Mouse (Mus musculus): ENCODE measurements at regions not wholly inside any gene's neighbourhood (a gene's known extent, or its start where the extent isn't known, plus 50 kb on each side); places are given as distances from the start of the nearest gene placed in this dataset.

DNA sequence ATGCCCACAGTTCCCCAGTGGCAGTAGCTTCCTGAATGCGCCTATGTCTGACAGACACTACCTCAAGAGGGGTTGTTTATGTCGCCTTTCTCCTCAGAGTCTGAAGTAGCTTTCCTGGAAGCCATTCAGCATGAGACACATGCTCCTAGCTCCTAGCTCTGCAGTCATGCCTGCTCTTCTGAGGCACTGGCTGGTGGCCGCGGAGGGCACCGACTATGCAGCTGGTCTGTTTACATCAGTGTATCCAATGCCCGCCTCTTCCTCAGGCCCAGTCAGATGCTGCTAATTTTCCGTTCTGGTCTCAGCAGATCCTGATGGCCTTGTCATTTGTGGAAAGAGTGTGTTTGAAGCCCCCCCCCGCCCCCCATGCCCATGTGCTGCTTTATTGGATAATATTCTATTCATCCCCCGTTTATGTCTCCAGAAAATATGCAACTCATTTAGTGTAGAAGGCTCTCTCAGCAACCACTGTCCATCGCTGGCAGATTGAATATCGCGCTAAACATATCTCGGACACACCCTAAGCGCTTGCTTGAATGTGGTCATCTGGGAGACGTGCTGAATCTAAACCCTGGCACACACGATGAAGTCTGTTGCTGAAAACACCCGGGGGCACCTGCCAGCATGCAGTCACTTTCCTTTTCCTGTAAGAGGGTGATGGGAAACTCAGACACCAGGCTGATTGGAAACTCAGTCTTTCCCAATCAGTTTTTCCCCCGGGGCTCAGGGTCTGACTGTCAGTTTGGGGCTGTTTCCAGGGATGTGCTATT, 73.9 kb downstream of the Ackr3 start:
- ATAC-seq (ENCODE audit: low FRiP score, low TSS enrichment) = no peak
- peaks cover 8% of the 10 kb centered on the region for H3K4me1 ChIP-seq (ENCODE audit: insufficient read depth, low read length)
- no peak overlapping the region for H3K9ac ChIP-seq (replicated peaks; ENCODE audit: low read length)
- H3K9me3 ChIP-seq (ENCODE audit: low read length) = no peaks in the 10 kb centered on the region
- no peak overlapping the region for H3K27ac ChIP-seq (ENCODE audit: low read length)
- H3K27me3 ChIP-seq (ENCODE audit: insufficient read depth, low read length) = no peaks in the 10 kb centered on the region
- no peak overlapping the region for H3K4me2 ChIP-seq (replicated peaks; ENCODE audit: low read depth, low read length)
- no peaks in the 10 kb centered on the region for H3K36me3 ChIP-seq (ENCODE audit: insufficient read depth, low read length)
- 86% methylated on average over 18 of the region's 18 CpGs for WGBS
- no peak overlapping the region for H3K4me3 ChIP-seq (ENCODE audit: low read length)

DNA sequence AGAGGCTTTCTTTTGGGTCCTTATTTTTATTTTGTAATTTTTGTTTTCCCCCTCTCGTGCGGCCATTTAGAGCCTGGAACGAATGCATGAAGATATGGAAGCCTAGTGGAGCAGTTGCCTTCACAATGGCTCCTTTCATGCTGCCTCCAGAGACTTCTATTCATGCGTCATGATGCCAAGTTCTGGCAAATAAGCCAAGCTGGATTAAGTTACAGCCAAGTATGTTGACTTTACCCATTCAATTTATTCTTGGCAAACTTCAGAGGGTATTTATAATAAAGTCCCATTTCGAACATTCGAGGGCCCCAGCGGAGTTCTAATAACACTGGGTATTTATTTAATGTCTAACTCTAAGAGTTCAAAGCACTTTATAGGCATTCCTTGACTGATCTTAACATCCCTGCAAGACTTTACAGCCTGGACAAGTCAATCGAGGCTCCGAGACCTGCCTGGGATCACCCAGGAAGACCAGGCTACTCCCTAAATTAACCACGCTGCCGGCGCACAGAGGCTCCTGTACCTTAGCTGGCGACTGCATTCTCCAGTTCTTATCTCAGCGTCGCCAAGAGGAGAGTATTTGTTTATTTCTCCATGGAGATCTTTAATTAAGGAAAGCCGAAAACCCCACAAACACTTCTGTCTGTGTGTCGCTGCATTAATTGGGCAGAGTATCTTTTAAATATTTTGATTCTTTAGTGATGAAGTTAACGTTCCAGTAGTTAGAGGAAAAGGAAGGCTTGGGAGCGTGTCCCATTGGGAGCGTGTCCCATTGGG, 75.5 kb downstream of the Ackr3 start:
- no peaks in the 10 kb centered on the region for H3K36me3 ChIP-seq (ENCODE audit: insufficient read depth, low read length)
- no peak overlapping the region for H3K9ac ChIP-seq (replicated peaks; ENCODE audit: low read length)
- no peak overlapping the region for H3K27ac ChIP-seq (ENCODE audit: low read length)
- no peaks in the 10 kb centered on the region for H3K27me3 ChIP-seq (ENCODE audit: insufficient read depth, low read length)
- no peak overlapping the region for H3K4me3 ChIP-seq (ENCODE audit: low read length)
- no peak for ATAC-seq (ENCODE audit: low FRiP score, low TSS enrichment)
- H3K4me1 ChIP-seq (ENCODE audit: insufficient read depth, low read length) = peaks cover 14% of the 10 kb centered on the region
- no peaks in the 10 kb centered on the region for H3K9me3 ChIP-seq (ENCODE audit: low read length)
- 60% methylated on average over 20 of the region's 20 CpGs for WGBS
- no peak overlapping the region for H3K4me2 ChIP-seq (replicated peaks; ENCODE audit: low read depth, low read length)

DNA sequence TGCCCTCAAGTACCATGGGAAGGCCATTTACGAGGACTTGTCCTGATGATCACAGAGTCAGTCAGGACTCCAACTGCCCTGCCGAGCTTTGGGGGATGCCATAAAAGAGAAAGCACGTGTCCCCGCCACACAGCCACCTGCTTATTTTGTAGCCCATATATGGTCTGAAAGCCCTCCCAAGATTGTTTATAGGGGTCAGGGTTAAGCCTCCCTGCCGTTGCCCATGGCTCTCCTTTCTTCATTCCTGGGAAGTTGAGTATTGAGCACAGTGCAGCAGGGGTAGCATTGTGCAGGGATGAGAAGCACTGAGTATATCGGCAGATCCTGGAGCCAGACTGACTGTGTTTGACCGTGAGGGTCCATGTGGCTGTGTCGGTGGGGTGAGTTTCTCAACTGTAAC, 76.4 kb downstream of the Ackr3 start:
- ATAC-seq (ENCODE audit: low FRiP score, low TSS enrichment) = no peak
- Histone ChIP-seq H3K27me3 (ENCODE audit: insufficient read depth, low read length) (no peaks in the 10 kb centered on the region), H3K36me3 (ENCODE audit: insufficient read depth, low read length) (no peaks in the 10 kb centered on the region), H3K27ac (ENCODE audit: low read length) (no peak overlapping the region), H3K9me3 (ENCODE audit: low read length) (no peaks in the 10 kb centered on the region), H3K4me3 (ENCODE audit: low read length) (no peak overlapping the region), H3K4me2 (replicated peaks; ENCODE audit: low read depth, low read length) (no peak overlapping the region), H3K4me1 (ENCODE audit: insufficient read depth, low read length) (peaks cover 14% of the 10 kb centered on the region), H3K9ac (replicated peaks; ENCODE audit: low read length) (no peak overlapping the region)
- 33% methylated on average over 8 of the region's 8 CpGs for WGBS

DNA sequence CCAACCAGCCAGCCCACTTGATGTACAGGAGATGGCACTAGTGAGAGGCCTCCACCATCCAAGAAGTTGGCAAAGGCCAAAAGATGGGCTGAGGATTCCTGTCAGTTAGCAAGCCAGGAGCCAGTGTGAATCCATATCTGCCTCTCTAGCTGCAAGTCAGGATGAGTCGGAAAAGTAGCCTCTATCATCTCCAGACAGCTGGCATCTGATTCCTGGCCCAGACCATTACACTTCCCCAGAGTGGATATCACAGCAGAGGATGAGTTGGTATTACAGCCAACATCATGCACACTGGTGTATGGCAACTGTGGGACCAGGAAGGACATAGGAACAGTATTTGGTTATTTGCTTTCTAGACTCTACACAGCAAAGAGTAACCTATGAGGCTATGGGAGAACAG, 77.5 kb downstream of the Ackr3 start:
- Histone ChIP-seq H3K4me2 (replicated peaks; ENCODE audit: low read depth, low read length) (no peak overlapping the region), H3K4me3 (ENCODE audit: low read length) (no peak overlapping the region), H3K9ac (replicated peaks; ENCODE audit: low read length) (no peak overlapping the region), H3K9me3 (ENCODE audit: low read length) (no peaks in the 10 kb centered on the region), H3K4me1 (ENCODE audit: insufficient read depth, low read length) (peaks cover 14% of the 10 kb centered on the region), H3K27ac (ENCODE audit: low read length) (no peak overlapping the region), H3K27me3 (ENCODE audit: insufficient read depth, low read length) (no peaks in the 10 kb centered on the region), H3K36me3 (ENCODE audit: insufficient read depth, low read length) (no peaks in the 10 kb centered on the region)
- no peak for ATAC-seq (ENCODE audit: low FRiP score, low TSS enrichment)
- WGBS = 88% methylated on average over 1 of the region's 1 CpGs

DNA sequence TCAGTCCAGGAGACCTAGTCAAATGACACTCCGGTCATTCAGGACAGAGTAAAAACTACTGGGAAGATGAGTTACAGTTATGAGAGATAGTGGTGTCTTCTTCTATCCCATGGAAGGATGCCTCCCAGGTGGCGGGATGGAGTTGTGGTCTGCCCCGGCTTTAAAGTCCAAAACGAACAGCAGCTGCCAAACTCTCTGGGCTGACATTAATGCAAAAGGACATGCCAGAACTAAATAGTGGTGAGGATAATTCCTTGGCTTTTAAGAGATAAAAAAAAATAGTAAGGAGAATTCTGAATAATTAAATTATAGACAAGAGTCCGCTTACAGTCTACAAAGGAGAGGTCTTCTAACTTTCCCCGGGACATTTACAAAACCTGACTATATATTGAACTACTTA, 78.2 kb downstream of the Ackr3 start:
- Histone ChIP-seq H3K27me3 (ENCODE audit: insufficient read depth, low read length) (no peaks in the 10 kb centered on the region), H3K9me3 (ENCODE audit: low read length) (no peaks in the 10 kb centered on the region), H3K27ac (ENCODE audit: low read length) (no peak overlapping the region), H3K4me3 (ENCODE audit: low read length) (no peak overlapping the region), H3K4me2 (replicated peaks; ENCODE audit: low read depth, low read length) (no peak overlapping the region), H3K9ac (replicated peaks; ENCODE audit: low read length) (no peak overlapping the region), H3K4me1 (ENCODE audit: insufficient read depth, low read length) (peaks cover 14% of the 10 kb centered on the region), H3K36me3 (ENCODE audit: insufficient read depth, low read length) (no peaks in the 10 kb centered on the region)
- ATAC-seq (ENCODE audit: low FRiP score, low TSS enrichment) = no peak
- WGBS = 75% methylated on average over 6 of the region's 6 CpGs

DNA sequence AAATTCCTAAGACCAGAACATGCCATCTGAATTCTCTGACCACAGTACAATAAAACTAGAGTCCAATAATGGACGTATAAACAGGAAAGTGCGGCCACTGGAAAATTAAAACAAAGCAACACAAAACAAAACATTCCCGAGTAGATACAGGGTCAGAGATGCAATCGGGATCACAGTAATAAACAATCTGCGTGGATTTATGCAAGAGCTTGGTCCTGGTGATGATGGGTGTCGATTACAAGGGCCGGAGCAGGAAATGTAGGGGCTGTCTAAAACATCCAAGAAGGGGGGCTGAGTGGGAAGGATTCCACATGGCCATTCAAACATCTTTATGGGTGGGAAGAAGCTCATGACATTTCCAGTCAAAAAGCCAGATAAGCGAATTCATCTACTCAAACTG, 78.6 kb downstream of the Ackr3 start:
- Histone ChIP-seq H3K4me2 (replicated peaks; ENCODE audit: low read depth, low read length) (no peak overlapping the region), H3K4me1 (ENCODE audit: insufficient read depth, low read length) (peaks cover 14% of the 10 kb centered on the region), H3K27ac (ENCODE audit: low read length) (no peak overlapping the region), H3K4me3 (ENCODE audit: low read length) (no peak overlapping the region), H3K9me3 (ENCODE audit: low read length) (no peaks in the 10 kb centered on the region), H3K9ac (replicated peaks; ENCODE audit: low read length) (no peak overlapping the region), H3K36me3 (ENCODE audit: insufficient read depth, low read length) (no peaks in the 10 kb centered on the region), H3K27me3 (ENCODE audit: insufficient read depth, low read length) (no peaks in the 10 kb centered on the region)
- WGBS = 31% methylated on average over 8 of the region's 8 CpGs
- ATAC-seq (ENCODE audit: low FRiP score, low TSS enrichment) = no peak

DNA sequence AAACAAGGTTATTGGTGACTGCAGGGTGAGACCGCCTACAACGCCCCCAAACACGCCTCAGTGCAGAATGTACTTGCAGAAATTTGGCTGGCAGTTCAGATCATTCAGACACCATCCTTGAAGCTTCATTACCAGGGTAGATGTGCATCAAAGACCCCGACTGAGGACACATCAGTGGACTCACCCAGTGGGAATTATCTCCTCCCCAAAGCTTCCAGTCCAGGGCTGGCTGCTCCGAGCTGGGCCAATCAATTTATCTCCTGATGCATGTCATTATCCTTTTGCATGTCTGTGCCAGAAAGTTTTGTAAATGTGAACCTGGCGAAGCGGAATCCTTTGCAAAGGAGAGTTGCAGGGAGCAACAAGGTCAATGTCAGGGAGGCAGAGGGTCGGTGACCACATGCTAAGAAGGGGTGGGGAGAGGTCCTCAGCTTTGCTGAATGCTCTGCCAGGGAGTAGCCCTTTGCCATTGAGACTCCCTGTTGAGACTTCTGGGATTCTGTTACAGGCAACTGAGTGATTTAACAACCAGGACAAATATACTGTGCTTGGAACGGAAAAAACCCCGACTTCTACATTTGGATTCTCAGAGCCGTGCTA, 79.5 kb downstream of the Ackr3 start:
- 0 out of 2 replicates have a peak, but pooled peaks have one; percentile 39 for ATAC-seq (ENCODE audit: low FRiP score, low TSS enrichment)
- 23% methylated on average over 11 of the region's 11 CpGs for WGBS
- H3K9me3 ChIP-seq (ENCODE audit: low read length) = no peaks in the 10 kb centered on the region
- H3K36me3 ChIP-seq (ENCODE audit: insufficient read depth, low read length) = no peaks in the 10 kb centered on the region
- H3K27me3 ChIP-seq (ENCODE audit: insufficient read depth, low read length) = no peaks in the 10 kb centered on the region
- H3K4me1 ChIP-seq (ENCODE audit: insufficient read depth, low read length) = peaks cover 22% of the 10 kb centered on the region
- no peak overlapping the region for H3K4me2 ChIP-seq (replicated peaks; ENCODE audit: low read depth, low read length)
- H3K4me3 ChIP-seq (ENCODE audit: low read length) = no peak overlapping the region
- no peak overlapping the region for H3K9ac ChIP-seq (replicated peaks; ENCODE audit: low read length)
- H3K27ac ChIP-seq (ENCODE audit: low read length) = no peak overlapping the region

DNA sequence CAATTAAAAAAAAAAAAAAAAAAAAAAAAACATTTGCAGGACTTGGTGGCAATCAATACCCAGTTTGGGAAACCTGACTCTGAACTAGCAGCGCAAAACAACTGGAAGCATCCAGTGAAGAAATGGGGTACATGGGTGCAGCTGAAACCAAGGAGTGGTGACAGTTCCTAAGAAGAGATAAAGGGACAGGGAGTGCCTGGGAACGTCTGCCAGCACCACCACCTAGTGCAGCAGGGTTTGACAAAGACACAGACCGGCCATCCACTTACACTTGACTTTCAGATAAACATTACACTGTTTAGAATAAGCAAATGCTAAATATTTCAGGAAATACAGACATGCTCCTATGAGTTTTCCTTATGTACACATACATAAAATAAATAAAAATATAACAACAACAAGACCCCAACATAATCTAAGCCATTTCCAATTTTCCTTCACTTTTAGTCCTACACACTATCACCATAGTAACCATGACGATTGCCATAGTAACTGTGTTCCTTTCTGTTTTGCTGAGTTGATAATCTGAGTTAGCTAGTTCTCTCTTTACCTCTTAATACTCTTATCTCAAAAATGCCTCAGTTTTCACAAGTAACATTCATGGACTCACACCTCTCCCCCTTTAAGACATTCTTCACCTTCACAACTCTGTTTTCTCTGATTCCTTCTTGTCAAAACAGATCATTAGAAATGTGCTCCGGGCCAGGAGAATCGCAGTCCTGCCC, 80.3 kb downstream of the Ackr3 start:
- 50% methylated on average over 6 of the region's 6 CpGs for WGBS
- no peak overlapping the region for H3K9ac ChIP-seq (replicated peaks; ENCODE audit: low read length)
- no peak overlapping the region for H3K4me2 ChIP-seq (replicated peaks; ENCODE audit: low read depth, low read length)
- H3K4me1 ChIP-seq (ENCODE audit: insufficient read depth, low read length) = peaks cover 19% of the 10 kb centered on the region
- H3K4me3 ChIP-seq (ENCODE audit: low read length) = no peak overlapping the region
- H3K27me3 ChIP-seq (ENCODE audit: insufficient read depth, low read length) = no peaks in the 10 kb centered on the region
- H3K9me3 ChIP-seq (ENCODE audit: low read length) = no peaks in the 10 kb centered on the region
- H3K27ac ChIP-seq (ENCODE audit: low read length) = no peak overlapping the region
- no peak for ATAC-seq (ENCODE audit: low FRiP score, low TSS enrichment)
- H3K36me3 ChIP-seq (ENCODE audit: insufficient read depth, low read length) = no peaks in the 10 kb centered on the region

DNA sequence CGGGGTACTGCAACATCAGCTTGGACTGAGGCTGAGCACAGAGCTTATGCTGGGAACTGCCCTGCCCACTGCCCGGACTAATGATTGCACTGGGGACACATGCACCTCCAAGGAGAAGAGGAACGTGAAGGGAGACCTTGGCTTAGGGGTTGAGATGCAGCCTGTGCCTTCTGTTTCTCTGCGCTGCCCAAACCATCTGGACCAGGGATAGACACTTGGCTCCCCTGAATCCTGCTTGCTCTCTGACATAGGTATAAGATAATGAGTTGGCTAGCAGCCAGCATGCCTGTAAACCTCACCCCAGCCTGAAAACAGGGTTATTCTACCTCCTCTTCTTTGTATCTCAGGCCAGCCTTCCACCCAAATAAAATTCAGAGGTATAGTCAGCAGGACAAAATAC, 81.5 kb downstream of the Ackr3 start:
- Histone ChIP-seq H3K9ac (replicated peaks; ENCODE audit: low read length) (no peak overlapping the region), H3K27me3 (ENCODE audit: insufficient read depth, low read length) (no peaks in the 10 kb centered on the region), H3K36me3 (ENCODE audit: insufficient read depth, low read length) (no peaks in the 10 kb centered on the region), H3K9me3 (ENCODE audit: low read length) (no peaks in the 10 kb centered on the region), H3K27ac (ENCODE audit: low read length) (no peak overlapping the region), H3K4me1 (ENCODE audit: insufficient read depth, low read length) (peaks cover 26% of the 10 kb centered on the region), H3K4me3 (ENCODE audit: low read length) (no peak overlapping the region), H3K4me2 (replicated peaks; ENCODE audit: low read depth, low read length) (no peak overlapping the region)
- ATAC-seq (ENCODE audit: low FRiP score, low TSS enrichment) = no peak
- 85% methylated on average over 4 of the region's 4 CpGs for WGBS

Data from kidney, embryonic 16.5 days (tissue).